Mouse (Mus musculus): ENCODE results near the gene Cct2.
"Not testable (repeated sequence)": the region's sequence is repeated elsewhere in the genome, so short reads cannot be mapped to it uniquely, and the experiment has no call there.

Cct2 gene

GRCm38 (mm10) chr10:117049961-117050597 lies 13.5 kb downstream of the Cct2 start:
- no peak for DNase-seq (ENCODE audit: low read depth, low spot score)

DNA sequence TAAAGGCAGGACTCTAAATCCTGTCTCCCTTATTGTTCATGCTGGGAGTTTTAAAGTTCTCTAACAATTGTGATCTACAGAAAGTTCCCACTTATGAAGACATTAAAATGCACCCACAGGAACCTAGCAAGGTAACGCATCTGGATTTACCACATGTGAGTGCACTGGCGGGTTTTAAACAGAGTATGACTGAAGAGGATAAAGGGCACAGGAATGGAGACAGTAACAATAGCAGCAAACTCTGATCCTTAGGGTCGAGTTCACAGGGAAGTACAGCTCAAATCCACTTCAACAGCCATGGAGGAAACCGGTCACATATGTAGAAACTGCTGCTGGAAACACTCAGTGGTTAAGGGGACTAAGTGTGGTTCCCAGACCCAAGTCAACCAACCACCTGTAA lies 14.4 kb downstream of the Cct2 start:
- DNase-seq (ENCODE audit: low read depth, low spot score) = no peak

GRCm38 (mm10) chr10:117045175-117046056 lies 18.2 kb downstream of the Cct2 start, which contains the start of gene Lrrc10:
Gene Lrrc10 (plus strand): TSS chr10:117045341.
- peak; percentile 39 for DNase-seq (ENCODE audit: low read depth, low spot score)

DNA sequence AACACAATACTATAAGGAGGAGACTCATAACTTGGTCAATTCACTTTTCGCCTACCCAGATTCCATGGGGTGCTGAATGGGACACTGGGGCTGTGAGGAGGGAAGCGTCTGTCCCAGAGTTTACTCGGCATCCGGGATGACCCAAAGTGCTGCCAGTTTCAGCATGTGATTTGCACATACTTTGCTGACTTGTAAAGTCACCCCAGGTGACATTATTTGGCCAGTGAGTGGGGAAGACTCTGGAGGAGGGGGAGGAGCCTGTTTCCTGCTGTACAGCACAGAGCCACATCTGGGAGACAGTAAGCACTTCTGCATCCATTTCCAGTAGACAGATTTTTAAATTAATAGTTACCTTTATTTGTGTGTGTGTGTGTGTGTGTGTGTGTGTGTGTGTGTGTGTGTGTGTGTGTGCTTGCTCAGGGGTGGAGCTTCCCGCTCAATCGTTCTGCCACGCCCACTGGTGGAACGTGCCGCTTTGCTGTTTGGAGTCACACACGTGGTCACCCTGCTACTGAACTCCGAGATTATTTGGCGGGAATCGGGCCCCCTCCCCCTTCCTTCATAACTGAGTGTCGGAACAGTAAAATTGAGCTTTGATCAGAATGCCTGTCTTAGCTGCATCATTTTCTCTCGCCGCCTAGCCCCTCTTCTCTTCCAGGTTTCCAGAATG lies 20.0 kb downstream of the Cct2 start:
- DNase-seq (ENCODE audit: low read depth, low spot score) = not testable (repeated sequence)

DNA sequence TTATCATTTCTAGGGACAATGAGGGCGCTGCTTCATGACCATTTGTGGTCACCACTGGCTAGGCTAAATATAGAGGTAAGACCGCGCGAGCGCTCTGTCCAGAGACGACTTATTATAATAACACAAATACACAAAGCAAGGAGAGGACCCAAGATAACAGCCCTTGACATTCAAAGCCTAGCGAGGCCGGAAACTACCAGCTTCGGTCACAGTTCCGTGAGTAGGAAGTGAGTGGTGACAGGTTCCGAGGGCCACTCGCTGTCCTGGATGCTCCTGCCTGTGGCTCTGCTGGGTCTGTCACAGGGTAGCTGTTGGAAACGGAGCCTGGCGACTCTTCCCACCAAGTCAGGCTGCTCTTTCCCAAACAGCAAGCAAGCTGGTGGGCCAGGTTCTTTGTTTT lies 21.3 kb downstream of the Cct2 start:
- DNase-seq (ENCODE audit: low read depth, low spot score) = no peak

- DNase-seq (ENCODE audit: low read depth, low spot score) = no peak
Measured at GRCm38 (mm10) chr10:117040355-117040754, 23.3 kb downstream of the Cct2 start.

DNA sequence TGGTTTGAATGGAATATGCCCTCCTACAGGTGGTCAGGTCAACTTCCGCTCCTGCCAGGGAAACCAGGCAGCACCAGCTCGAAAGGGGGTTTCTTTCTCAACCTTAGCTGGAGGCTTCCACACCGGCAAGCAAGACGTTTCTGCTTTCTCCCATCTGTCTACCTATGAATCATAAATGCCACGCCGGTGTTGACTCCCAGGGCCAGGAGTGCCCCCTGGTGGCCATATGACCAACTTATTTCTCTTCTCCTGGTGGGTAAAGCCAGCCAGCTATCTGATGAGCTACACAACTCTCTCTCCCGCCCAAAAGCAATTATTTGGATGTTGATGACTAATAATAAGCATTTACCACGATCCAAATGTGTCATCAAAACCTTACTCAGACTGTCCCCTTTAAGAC lies 29.8 kb downstream of the Cct2 start:
- peak; percentile 84 for DNase-seq (ENCODE audit: low read depth, low spot score)

- DNase-seq (ENCODE audit: low read depth, low spot score) = no peak
Measured at GRCm38 (mm10) chr10:117031160-117031559, 32.5 kb downstream of the Cct2 start.

GRCm38 (mm10) chr10:117026176-117026575 lies 37.4 kb downstream of the Cct2 start:
- DNase-seq (ENCODE audit: low read depth, low spot score) = no peak

DNA sequence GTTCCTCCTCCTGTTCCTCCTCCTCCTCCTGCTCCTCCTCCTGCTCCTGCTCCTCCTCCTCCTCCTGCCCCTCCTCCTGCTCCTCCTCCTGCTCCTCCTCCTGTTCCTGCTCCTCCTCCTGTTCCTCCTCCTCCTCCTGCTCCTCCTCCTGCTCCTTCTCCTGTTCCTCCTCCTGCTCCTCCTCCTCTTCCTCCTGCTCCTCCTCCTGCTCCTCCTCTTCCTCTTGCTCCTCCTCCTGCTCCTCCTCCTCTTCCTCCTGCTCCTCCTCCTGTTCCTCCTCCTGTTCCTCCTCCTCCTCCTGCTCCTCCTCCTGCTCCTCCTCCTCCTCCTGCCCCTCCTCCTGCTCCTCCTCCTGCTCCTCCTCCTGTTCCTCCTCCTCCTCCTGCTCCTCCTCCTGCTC lies 37.8 kb downstream of the Cct2 start:
- DNase-seq (ENCODE audit: low read depth, low spot score) = not testable (repeated sequence)

DNA sequence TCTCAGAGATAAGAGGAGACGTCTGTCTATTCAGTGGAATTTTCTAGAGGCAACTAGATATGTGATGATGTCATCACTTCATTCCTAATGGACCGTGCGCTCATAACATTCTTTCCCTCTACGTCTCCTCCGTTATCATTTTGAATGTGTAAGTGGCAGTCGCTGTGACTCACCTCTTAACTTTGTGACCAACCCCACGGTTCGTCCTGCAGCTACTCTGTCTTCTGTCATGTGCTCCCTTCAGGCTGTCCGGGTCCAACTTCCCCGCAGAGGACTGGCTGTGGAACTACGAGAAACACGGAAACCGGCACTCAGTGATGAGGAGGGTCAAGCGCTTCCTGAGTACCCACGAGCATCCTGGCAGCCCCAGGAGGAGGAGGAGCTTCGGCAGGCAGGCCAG lies 39.9 kb downstream of the Cct2 start:
- DNase-seq (ENCODE audit: low read depth, low spot score) = peak; percentile 34

DNA sequence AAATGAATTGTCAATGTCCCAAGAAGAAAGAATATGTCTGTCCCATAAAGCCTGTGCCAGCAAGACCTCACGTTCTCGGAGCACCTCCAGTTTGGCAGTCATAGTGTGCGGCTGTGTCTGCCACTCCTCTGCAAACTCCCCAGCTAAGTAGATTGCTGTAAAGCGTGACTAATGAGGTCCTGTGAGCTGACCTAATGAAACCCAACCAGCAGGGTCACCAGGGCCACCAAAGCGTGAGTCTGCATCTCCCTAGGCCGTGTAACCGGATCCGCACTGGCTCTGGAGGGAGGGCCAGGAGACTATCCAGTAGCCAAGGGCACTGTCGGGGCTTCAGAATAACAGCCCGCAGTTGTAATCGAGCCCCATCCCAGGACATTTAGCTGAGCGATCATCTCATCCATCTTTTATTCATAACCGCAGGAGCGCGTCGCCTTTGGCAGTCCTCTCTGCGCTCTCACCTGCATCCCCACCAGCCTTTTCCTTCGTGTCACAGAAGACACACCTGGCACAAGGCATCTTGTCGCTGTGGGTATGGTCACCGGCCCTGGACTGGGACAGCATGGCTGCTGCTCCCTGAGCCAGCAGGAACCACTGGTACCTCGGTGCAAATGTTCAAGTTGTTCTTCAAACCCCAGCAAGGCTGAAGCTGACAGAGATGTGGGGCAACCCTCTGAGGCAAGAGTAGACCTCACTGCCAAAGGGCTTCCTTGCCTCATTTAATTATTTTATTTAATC lies 42.4 kb downstream of the Cct2 start:
- peak; percentile 82 for DNase-seq (ENCODE audit: low read depth, low spot score)

DNA sequence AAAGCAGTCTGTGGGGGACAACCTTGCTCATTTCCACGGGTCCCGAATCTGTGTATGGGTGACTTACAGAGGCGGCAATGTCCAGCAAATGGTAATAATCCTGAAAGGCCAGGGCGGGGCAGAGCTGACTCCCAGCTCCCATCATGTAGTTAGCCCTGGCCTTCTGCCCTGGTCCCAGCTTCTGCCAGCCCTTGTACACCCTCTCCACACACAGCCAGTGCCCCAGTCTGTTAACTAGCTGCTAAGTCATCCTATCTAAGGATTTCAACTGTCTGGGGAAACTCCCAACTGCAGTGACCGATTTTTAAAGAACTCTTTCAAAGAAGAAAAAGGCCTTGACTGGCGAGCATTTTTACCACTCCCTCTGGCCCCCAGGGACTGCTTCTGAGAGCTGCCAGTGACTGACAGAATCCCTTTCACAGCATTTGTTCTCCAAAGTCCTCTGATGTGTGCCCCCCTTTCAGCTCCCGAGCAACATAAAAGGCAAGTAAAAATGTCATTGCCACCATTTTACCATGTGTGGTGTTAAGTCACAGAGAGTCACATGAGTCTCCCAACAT lies 45.3 kb downstream of the Cct2 start:
- DNase-seq (ENCODE audit: low read depth, low spot score) = no peak

GRCm38 (mm10) chr10:117014565-117014964 lies 49.0 kb downstream of the Cct2 start:
- DNase-seq (ENCODE audit: low read depth, low spot score) = no peak

GRCm38 (mm10) chr10:117013689-117014390 lies 49.8 kb downstream of the Cct2 start:
- DNase-seq (ENCODE audit: low read depth, low spot score) = peak; percentile 79

- DNase-seq (ENCODE audit: low read depth, low spot score) = peak; percentile 34
Measured at GRCm38 (mm10) chr10:117011047-117011446, 52.6 kb downstream of the Cct2 start.

GRCm38 (mm10) chr10:117009691-117010090 lies 53.9 kb downstream of the Cct2 start:
- DNase-seq (ENCODE audit: low read depth, low spot score) = no peak

GRCm38 (mm10) chr10:117005707-117006464 lies 57.7 kb downstream of the Cct2 start:
- DNase-seq (ENCODE audit: low read depth, low spot score) = no peak

GRCm38 (mm10) chr10:117004695-117005094 lies 58.9 kb downstream of the Cct2 start:
- no peak for DNase-seq (ENCODE audit: low read depth, low spot score)

Data from mesoderm, embryonic 11.5 days (tissue).